ENCODE assay signal across 9 mouse cellular contexts in the genomic region with DNA sequence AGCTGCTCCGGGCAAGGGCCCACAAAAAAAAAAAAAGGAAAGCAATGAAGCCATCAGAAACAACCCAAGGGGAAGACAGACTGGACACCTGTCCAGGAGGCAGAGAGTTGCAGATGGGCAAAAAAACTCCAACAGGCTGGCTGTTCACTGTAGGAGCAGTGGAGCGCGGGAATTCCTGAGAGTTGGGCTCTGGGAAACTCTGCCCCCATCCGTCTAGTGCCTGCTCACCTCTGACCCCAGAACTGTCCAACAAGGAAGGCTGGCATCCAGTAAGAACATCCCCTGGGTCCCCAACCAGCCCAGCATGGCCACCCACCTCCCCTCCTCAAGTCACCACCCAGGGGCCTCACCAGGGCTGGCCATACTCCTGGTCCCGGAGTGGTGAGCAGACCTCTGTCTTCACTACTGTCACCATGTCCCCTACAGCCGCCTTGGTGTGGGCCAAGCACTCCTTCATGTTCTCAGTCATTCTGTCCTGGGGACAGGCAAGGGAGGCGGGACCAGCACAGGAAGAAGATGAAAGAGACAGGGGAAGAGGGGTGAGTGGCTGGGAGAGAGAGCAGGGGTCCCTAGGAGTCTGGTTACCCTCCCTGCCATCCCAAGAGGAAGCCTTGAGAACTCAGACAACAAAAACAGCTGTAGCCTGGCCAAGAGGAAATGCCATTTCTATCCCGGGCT. TPM values are rescaled to one million over a fixed set of nuclear protein-coding genes. Genes with fewer than 3 reads are reported as not detected.
A peak's percentile ranks its signal among the peaks of the same experiment; 100 is the strongest.
DNase-seq lines count a peak whose midpoint lies in the region; ATAC-seq and TF ChIP-seq lines count a peak whose summit lies in the region.
"Had no signal": no experiment of that assay in that cellular context is flagged by ENCODE, and none has a peak within 500 bp of the region (broad histone marks: within the 10 kb centered on the region; RNA-seq: fewer than 3 reads in every experiment).

No protein-coding gene starts in this region.

- no peak for ATAC-seq in hindbrain, embryonic 13.5 days (ENCODE audit: low FRiP score)
- ATAC-seq in liver, embryonic 13.5 days (ENCODE audit: low read depth) = peak; percentile 4; the same call in 1 of the 2 replicates

- no peak for TF ChIP-seq POLR2A in testis, adult 2 months (IDR thresholded peaks at IDR 0.05; ENCODE audit: control insufficient read depth, low read depth, low read length)

- no peaks in the 10 kb centered on the region for H3K9me3 ChIP-seq in hindbrain, embryonic 13.5 days
- H3K9me3 ChIP-seq in liver, embryonic 13.5 days (replicated peaks) = no peaks in the 10 kb centered on the region

- DNase-seq in testis, postnatal 10 days (ENCODE audit: low spot score) = no peak
- DNase-seq in liver, embryonic 13.5 days = no peak
- peak; percentile 16 for DNase-seq in yolk sac, embryonic 10.5 days (ENCODE audit: low spot score)
- no peak for DNase-seq in layer of hippocampus, adult 9-10 months (ENCODE audit: low spot score)
- no peak for DNase-seq in spleen, postnatal 14 days (ENCODE audit: low spot score in 2 of 2)
- DNase-seq in left cerebral cortex, postnatal 25 days (ENCODE audit: low spot score in 2 of 2) = no peak

- TF ChIP-seq CTCF in testis, adult 2 months (IDR thresholded peaks at IDR 0.05; ENCODE audit: control insufficient read depth, insufficient read depth, insufficient replicate concordance, low read depth, low read length) = no peak

- H3K4me2 ChIP-seq in hindbrain, embryonic 13.5 days = no peak overlapping the region; the same call in 1 of the 2 replicates
- peak overlapping the region; percentile 97 for H3K4me2 ChIP-seq in liver, embryonic 13.5 days

- no peak overlapping the region for H3K9ac ChIP-seq in hindbrain, embryonic 13.5 days
- H3K9ac ChIP-seq in liver, embryonic 13.5 days = peak overlapping the region; percentile 79

- no peak overlapping the region for H3K4me3 ChIP-seq in testis, adult 2 months (ENCODE audit: control insufficient read depth, low read depth, low read length)
- H3K4me3 ChIP-seq in hindbrain, embryonic 13.5 days = peak overlapping the region; percentile 60; the same call in 1 of the 2 replicates
- peak overlapping the region; percentile 70 for H3K4me3 ChIP-seq in liver, embryonic 13.5 days (replicated peaks)

- H3K4me1 ChIP-seq in testis, adult 2 months (ENCODE audit: control insufficient read depth, insufficient read depth, low read length) = peaks cover 12% of the 10 kb centered on the region
- H3K4me1 ChIP-seq in hindbrain, embryonic 13.5 days (replicated peaks) = peaks cover 25% of the 10 kb centered on the region
- H3K4me1 ChIP-seq in liver, embryonic 13.5 days (replicated peaks) = peaks cover 58% of the 10 kb centered on the region

- H3K36me3 ChIP-seq in testis, adult 2 months (ENCODE audit: control insufficient read depth, insufficient read depth, low read length) = no peaks in the 10 kb centered on the region
- peaks cover 22% of the 10 kb centered on the region for H3K36me3 ChIP-seq in hindbrain, embryonic 13.5 days
- H3K36me3 ChIP-seq in liver, embryonic 13.5 days = peaks cover 15% of the 10 kb centered on the region; the same call in 1 of the 2 replicates

- WGBS in hindbrain, embryonic 13.5 days = 67% methylated on average over 8 of the region's 8 CpGs
- 59% methylated on average over 8 of the region's 8 CpGs for WGBS in liver, embryonic 13.5 days (ENCODE audit: insufficient replicate concordance)

- H3K27me3 ChIP-seq in testis, adult 2 months (ENCODE audit: control insufficient read depth, insufficient read depth, low read length) = no peaks in the 10 kb centered on the region
- no peaks in the 10 kb centered on the region for H3K27me3 ChIP-seq in hindbrain, embryonic 13.5 days
- H3K27me3 ChIP-seq in liver, embryonic 13.5 days = no peaks in the 10 kb centered on the region

- intact Hi-C loops in left cerebral cortex, postnatal 25 days (cut with DNase I) = no loop called here

- peak overlapping the region; percentile 37 for H3K27ac ChIP-seq in testis, adult 2 months (ENCODE audit: control insufficient read depth, insufficient read depth, low read depth, low read length)
- H3K27ac ChIP-seq in hindbrain, embryonic 13.5 days = peak overlapping the region; percentile 78
- H3K27ac ChIP-seq in liver, embryonic 13.5 days = peak overlapping the region; percentile 81
- H3K27ac ChIP-seq: macrophage had no signal

RNA-seq across cellular contexts. Expression of gene Prdm11, which starts 32.4 kb away (rescaled TPM):
- polyA plus RNA-seq in testis, adult 2 months (2012; rRNA removed) = 4.3 and 4.4 TPM in 2 replicates
- polyA plus RNA-seq in hindbrain, embryonic 13.5 days (2015; fragmentation: Nextera tagmentation; extraction: Ambion mirVana) = 1.8 and 1.9 TPM in 2 replicates
- polyA plus RNA-seq in liver, embryonic 13.5 days (2015; fragmentation: Nextera tagmentation; extraction: Ambion mirVana) = 3.7 and 4.2 TPM in 2 replicates
- 10 to 100 TPM; 21.7 to 25.8 TPM for total RNA-seq in left cerebral cortex, postnatal 25 days (2021)
